In genomic region chr10:54118223-54118912, GRCm38 (mm10) we compare ENCODE assay signal across 13 mouse cellular contexts. TPM values are rescaled to one million over a fixed set of nuclear protein-coding genes. Genes with fewer than 3 reads are reported as not detected.
A peak's percentile ranks its signal among the peaks of the same experiment; 100 is the strongest.
DNase-seq lines count a peak whose midpoint lies in the region; ATAC-seq and TF ChIP-seq lines count a peak whose summit lies in the region.
"Had no signal": no experiment of that assay in that cellular context is flagged by ENCODE, and none has a peak within 500 bp of the region (broad histone marks: within the 10 kb centered on the region; RNA-seq: fewer than 3 reads in every experiment).

No protein-coding gene starts in this region.

- no peak for TF ChIP-seq POLR2A in small intestine, adult 2 months (IDR thresholded peaks at IDR 0.05; ENCODE audit: low read depth, low read length)

- DNase-seq in heart, adult 9 months (ENCODE audit: low spot score in 2 of 2) = no peak
- DNase-seq in lung, postnatal 0 days (ENCODE audit: low spot score) = no peak
- no peak for DNase-seq in intestine, embryonic 14.5 days (ENCODE audit: low spot score)
- no peak for DNase-seq in spleen, postnatal 10 days (ENCODE audit: low spot score in 2 of 2)
- DNase-seq in embryo, embryonic 11 days = no peak
- DNase-seq: lung, adult 2 months; retina, postnatal 1 day had no signal

- TF ChIP-seq CTCF in lung, postnatal 0 days (IDR thresholded peaks at IDR 0.05) = no peak
- TF ChIP-seq CTCF in small intestine, adult 2 months (IDR thresholded peaks at IDR 0.05; ENCODE audit: extremely low read depth, insufficient read length, insufficient replicate concordance, low read depth, low read length) = no peak

- H3K4me1 ChIP-seq in heart, embryonic 13.5 days = peaks cover 28% of the 10 kb centered on the region
- no peaks in the 10 kb centered on the region for H3K4me1 ChIP-seq in lung, embryonic 16.5 days (replicated peaks; ENCODE audit: control insufficient read depth, insufficient read depth, low read length)
- no peaks in the 10 kb centered on the region for H3K4me1 ChIP-seq in lung, postnatal 0 days (ENCODE audit: insufficient read depth, low read depth, low read length)
- no peaks in the 10 kb centered on the region; the same call in 1 of the 2 replicates for H3K4me1 ChIP-seq in intestine, embryonic 14.5 days (replicated peaks; ENCODE audit: control insufficient read depth, insufficient read depth, low read length)
- peaks cover 13% of the 10 kb centered on the region; the same call in 1 of the 2 replicates for H3K4me1 ChIP-seq in small intestine, adult 2 months (ENCODE audit: control insufficient read depth, insufficient read depth, insufficient read length, low read length)
- H3K4me1 ChIP-seq: hindbrain, embryonic 15.5 days; neural tube, embryonic 12.5 days had no signal

- H3K27me3 ChIP-seq in heart, embryonic 13.5 days (replicated peaks) = no peaks in the 10 kb centered on the region
- H3K27me3 ChIP-seq in lung, embryonic 16.5 days (ENCODE audit: control insufficient read depth, insufficient read depth, low read depth, low read length) = no peaks in the 10 kb centered on the region
- no peaks in the 10 kb centered on the region for H3K27me3 ChIP-seq in lung, postnatal 0 days (replicated peaks; ENCODE audit: insufficient read depth, low read length)
- no peaks in the 10 kb centered on the region for H3K27me3 ChIP-seq in intestine, embryonic 14.5 days (replicated peaks; ENCODE audit: control insufficient read depth, insufficient read depth, low read length)
- no peaks in the 10 kb centered on the region for H3K27me3 ChIP-seq in small intestine, adult 2 months (ENCODE audit: control insufficient read depth, insufficient read depth, low read length)
- H3K27me3 ChIP-seq: hindbrain, embryonic 15.5 days; neural tube, embryonic 12.5 days had no signal

- peak overlapping the region; percentile 48 for H3K27ac ChIP-seq in heart, embryonic 13.5 days (replicated peaks)
- H3K27ac ChIP-seq in lung, embryonic 16.5 days (ENCODE audit: low read length) = peak overlapping the region; percentile 17; the same call in 1 of the 2 replicates
- no peak overlapping the region for H3K27ac ChIP-seq in lung, postnatal 0 days (ENCODE audit: low read length)
- H3K27ac ChIP-seq in intestine, embryonic 14.5 days (ENCODE audit: low read depth) = 0 out of 2 replicates have a peak overlapping the region, but pooled peaks have one; percentile 22
- H3K27ac ChIP-seq in small intestine, adult 2 months (ENCODE audit: insufficient read depth, low read depth, low read length) = peak overlapping the region; percentile 90
- H3K27ac ChIP-seq: hindbrain, embryonic 15.5 days; neural tube, embryonic 12.5 days had no signal

- WGBS in heart, embryonic 13.5 days = 24% methylated on average over 4 of the region's 4 CpGs
- 39% methylated on average over 4 of the region's 4 CpGs for WGBS in lung, embryonic 16.5 days
- 28% methylated on average over 4 of the region's 4 CpGs for WGBS in lung, postnatal 0 days
- WGBS in intestine, embryonic 14.5 days = 57% methylated on average over 4 of the region's 4 CpGs
- 38% methylated on average over 4 of the region's 4 CpGs for WGBS in small intestine, adult 2 months

- no peak overlapping the region for H3K4me2 ChIP-seq in heart, embryonic 13.5 days
- no peak overlapping the region for H3K4me2 ChIP-seq in lung, embryonic 16.5 days (ENCODE audit: low read depth, low read length)
- no peak overlapping the region for H3K4me2 ChIP-seq in lung, postnatal 0 days (replicated peaks; ENCODE audit: low read depth, low read length)
- no peak overlapping the region for H3K4me2 ChIP-seq in intestine, embryonic 14.5 days (ENCODE audit: low read length)
- H3K4me2 ChIP-seq: hindbrain, embryonic 15.5 days; midbrain, embryonic 11.5 days; neural tube, embryonic 12.5 days had no signal

- no peaks in the 10 kb centered on the region for H3K9me3 ChIP-seq in heart, embryonic 13.5 days
- H3K9me3 ChIP-seq in lung, embryonic 16.5 days (ENCODE audit: control insufficient read depth, low read length) = no peaks in the 10 kb centered on the region
- no peaks in the 10 kb centered on the region for H3K9me3 ChIP-seq in lung, postnatal 0 days (ENCODE audit: low read length)
- H3K9me3 ChIP-seq in intestine, embryonic 14.5 days (ENCODE audit: control insufficient read depth, low read length) = no peaks in the 10 kb centered on the region
- H3K9me3 ChIP-seq: hindbrain, embryonic 15.5 days; neural tube, embryonic 12.5 days had no signal

- H3K36me3 ChIP-seq in heart, embryonic 13.5 days = no peaks in the 10 kb centered on the region
- H3K36me3 ChIP-seq in lung, embryonic 16.5 days (ENCODE audit: control insufficient read depth, insufficient read depth, low read length) = no peaks in the 10 kb centered on the region
- no peaks in the 10 kb centered on the region for H3K36me3 ChIP-seq in lung, postnatal 0 days (ENCODE audit: insufficient read depth, low read length)
- H3K36me3 ChIP-seq in intestine, embryonic 14.5 days (ENCODE audit: control insufficient read depth, insufficient read depth, low read length) = no peaks in the 10 kb centered on the region
- no peaks in the 10 kb centered on the region for H3K36me3 ChIP-seq in small intestine, adult 2 months (ENCODE audit: control insufficient read depth, insufficient read depth, low read length)
- H3K36me3 ChIP-seq: hindbrain, embryonic 15.5 days; neural tube, embryonic 12.5 days had no signal

- no peak overlapping the region for H3K4me3 ChIP-seq in heart, embryonic 13.5 days
- H3K4me3 ChIP-seq in lung, embryonic 16.5 days (ENCODE audit: low read length) = no peak overlapping the region
- H3K4me3 ChIP-seq in lung, postnatal 0 days (ENCODE audit: low read depth, low read length) = no peak overlapping the region
- H3K4me3 ChIP-seq in intestine, embryonic 14.5 days (ENCODE audit: low read depth, low read length) = no peak overlapping the region
- no peak overlapping the region for H3K4me3 ChIP-seq in small intestine, adult 2 months (ENCODE audit: low read depth, low read length)
- H3K4me3 ChIP-seq: hindbrain, embryonic 15.5 days; neural tube, embryonic 12.5 days had no signal

- H3K9ac ChIP-seq in heart, embryonic 13.5 days = no peak overlapping the region
- H3K9ac ChIP-seq in lung, embryonic 16.5 days (ENCODE audit: low read length) = no peak overlapping the region
- H3K9ac ChIP-seq in lung, postnatal 0 days (replicated peaks; ENCODE audit: low read depth) = no peak overlapping the region
- H3K9ac ChIP-seq in intestine, embryonic 14.5 days (ENCODE audit: low read length) = no peak overlapping the region
- H3K9ac ChIP-seq: hindbrain, embryonic 15.5 days; neural tube, embryonic 12.5 days had no signal

- no peak for ATAC-seq in heart, embryonic 13.5 days (ENCODE audit: extremely low read depth, insufficient number of reproducible peaks, low FRiP score, low TSS enrichment)
- no peak for ATAC-seq in lung, embryonic 16.5 days (ENCODE audit: low read depth)
- no peak for ATAC-seq in lung, postnatal 0 days
- ATAC-seq in intestine, embryonic 14.5 days (replicated peaks; ENCODE audit: low FRiP score, low TSS enrichment, low read depth) = no peak

- no peak for TF ChIP-seq EP300 in lung, postnatal 0 days (IDR thresholded peaks at IDR 0.05)

RNA-seq across cellular contexts. Expression of gene Man1a, which starts 42.0 kb away (rescaled TPM):
- polyA plus RNA-seq in heart, embryonic 13.5 days (2015; fragmentation: Nextera tagmentation; extraction: Ambion mirVana) = 4.2 and 4.3 TPM in 2 replicates
- polyA plus RNA-seq in lung, embryonic 16.5 days (2015; fragmentation: Nextera tagmentation; extraction: Ambion mirVana) = 3.0 and 3.7 TPM in 2 replicates
- 6.6 and 6.9 TPM in 2 replicates for polyA plus RNA-seq in lung, postnatal 0 days (2015; fragmentation: Nextera tagmentation; extraction: Ambion mirVana)
- polyA plus RNA-seq in intestine, embryonic 14.5 days (2014; fragmentation: Nextera tagmentation; extraction: Ambion mirVana) = 9.6 and 12.6 TPM in 2 replicates
- polyA plus RNA-seq in small intestine, adult 2 months (2012; rRNA removed) = 29.7 and 59.8 TPM in 2 replicates
